Comparison of ENCODE assay signal across 9 mouse cellular contexts in genomic region chr11:87519260-87519659, GRCm38 (mm10). TPM values are rescaled to one million over a fixed set of nuclear protein-coding genes. Genes with fewer than 3 reads are reported as not detected.
A peak's percentile ranks its signal among the peaks of the same experiment; 100 is the strongest.
DNase-seq lines count a peak whose midpoint lies in the region; ATAC-seq and TF ChIP-seq lines count a peak whose summit lies in the region.
"Had no signal": no experiment of that assay in that cellular context is flagged by ENCODE, and none has a peak within 500 bp of the region (broad histone marks: within the 10 kb centered on the region; RNA-seq: fewer than 3 reads in every experiment).

No protein-coding gene starts in this region.

- 9% methylated on average over 2 of the region's 2 CpGs for WGBS in kidney, embryonic 16.5 days
- 5% methylated on average over 2 of the region's 2 CpGs for WGBS in midbrain, embryonic 15.5 days

- H3K4me1 ChIP-seq in kidney, embryonic 16.5 days (ENCODE audit: insufficient read depth, low read length): no peaks in the 10 kb centered on the region
- H3K4me1 ChIP-seq in E14TG2a.4 (replicated peaks; ENCODE audit: low read depth, low read length): no peaks in the 10 kb centered on the region
- H3K4me1 ChIP-seq in embryonic fibroblast, embryonic 13.5 days (ENCODE audit: control insufficient read depth, insufficient read depth, low read length): no peaks in the 10 kb centered on the region
- H3K4me1 ChIP-seq in midbrain, embryonic 15.5 days: no peaks in the 10 kb centered on the region

- no peak overlapping the region for H3K4me2 ChIP-seq in kidney, embryonic 16.5 days (replicated peaks; ENCODE audit: low read depth, low read length)
- H3K4me2 ChIP-seq in midbrain, embryonic 15.5 days: no peak overlapping the region

- no peaks in the 10 kb centered on the region for H3K27me3 ChIP-seq in kidney, embryonic 16.5 days (ENCODE audit: insufficient read depth, low read length)
- no peaks in the 10 kb centered on the region for H3K27me3 ChIP-seq in E14TG2a.4 (ENCODE audit: insufficient read depth, low read length)
- H3K27me3 ChIP-seq in midbrain, embryonic 15.5 days (replicated peaks): no peaks in the 10 kb centered on the region

- intact Hi-C loops in left cerebral cortex, postnatal 14 days (cut with DNase I): no loop called here

- H3K9ac ChIP-seq in kidney, embryonic 16.5 days (replicated peaks; ENCODE audit: low read length): no peak overlapping the region
- H3K9ac ChIP-seq in midbrain, embryonic 15.5 days: no peak overlapping the region

- no peak overlapping the region for H3K27ac ChIP-seq in kidney, embryonic 16.5 days (ENCODE audit: low read length)
- no peak overlapping the region for H3K27ac ChIP-seq in embryonic fibroblast, embryonic 13.5 days (ENCODE audit: insufficient read depth, low read length)
- H3K27ac ChIP-seq in midbrain, embryonic 15.5 days: no peak overlapping the region

- TF ChIP-seq POLR2A in embryonic fibroblast, embryonic 13.5 days (IDR thresholded peaks at IDR 0.05; ENCODE audit: low read depth, low read length): no peak

- peak; percentile 43 for TF ChIP-seq CTCF in E14TG2a.4 (conservative IDR thresholded peaks at IDR 0.05; ENCODE audit: low read length)
- peak; percentile 64; the same call in 1 of the 2 replicates for TF ChIP-seq CTCF in embryonic fibroblast, embryonic 13.5 days (IDR thresholded peaks at IDR 0.05; ENCODE audit: borderline replicate concordance, insufficient read depth, low read length)

- ATAC-seq in kidney, embryonic 16.5 days (ENCODE audit: low FRiP score, low TSS enrichment): no peak
- peak; percentile 96 for ATAC-seq in neutrophil, adult 5-6 weeks (ENCODE audit: extremely low read depth, insufficient number of reproducible peaks, low FRiP score, poor library complexity, severe bottlenecking)
- no peak for ATAC-seq in midbrain, embryonic 15.5 days (replicated peaks)

- no peaks in the 10 kb centered on the region for H3K36me3 ChIP-seq in kidney, embryonic 16.5 days (ENCODE audit: insufficient read depth, low read length)
- H3K36me3 ChIP-seq in E14TG2a.4 (ENCODE audit: insufficient read depth, low read length): peaks cover 43% of the 10 kb centered on the region
- H3K36me3 ChIP-seq in midbrain, embryonic 15.5 days (replicated peaks): no peaks in the 10 kb centered on the region

- H3K4me3 ChIP-seq in kidney, embryonic 16.5 days (ENCODE audit: low read length): no peak overlapping the region
- no peak overlapping the region for H3K4me3 ChIP-seq in E14TG2a.4 (replicated peaks; ENCODE audit: low read length)
- no peak overlapping the region for H3K4me3 ChIP-seq in embryonic fibroblast, embryonic 13.5 days (ENCODE audit: insufficient read depth, low read length)
- H3K4me3 ChIP-seq in midbrain, embryonic 15.5 days: no peak overlapping the region

- peak; percentile 27 for DNase-seq in kidney, adult 9 months
- peak; percentile 15 for DNase-seq in adrenal gland, postnatal 25 days
- DNase-seq in left cerebral cortex, postnatal 14 days (ENCODE audit: low spot score in 2 of 2): peak; percentile 6 to 15

- H3K9me3 ChIP-seq in kidney, embryonic 16.5 days (ENCODE audit: low read length): no peaks in the 10 kb centered on the region
- H3K9me3 ChIP-seq in E14TG2a.4 (ENCODE audit: low read length): no peaks in the 10 kb centered on the region
- H3K9me3 ChIP-seq in midbrain, embryonic 15.5 days: no peaks in the 10 kb centered on the region

RNA-seq across cellular contexts. Expression of gene Gm11492, which starts 47.2 kb away (rescaled TPM):
- polyA plus RNA-seq in kidney, embryonic 16.5 days (2015; fragmentation: Nextera tagmentation; extraction: Ambion mirVana): not detected in 2 replicates
- total RNA-seq in adrenal gland, postnatal 25 days (2021): not detected in 2 replicates
- not detected in 2 replicates for polyA plus RNA-seq in embryonic fibroblast, embryonic 13.5 days (2011; ENCODE audit: insufficient read length, low read depth, missing spikeins)
- total RNA-seq in left cerebral cortex, postnatal 14 days (2021): under 1 TPM in 1 of 2 experiments, not detected in 1; 0.17 TPM
- not detected in 2 replicates for total RNA-seq in neutrophil, adult 5-6 weeks (2017)
- polyA plus RNA-seq in midbrain, embryonic 15.5 days (2015; fragmentation: Nextera tagmentation; extraction: Ambion mirVana): not detected in 2 replicates
- polyA plus RNA-seq: heart, embryonic 16.5 days had no signal

RNA-seq across cellular contexts. Expression of gene Sept4, which starts 49.4 kb away (rescaled TPM):
- 70.6 and 77.8 TPM in 2 replicates for polyA plus RNA-seq in kidney, embryonic 16.5 days (2015; fragmentation: Nextera tagmentation; extraction: Ambion mirVana)
- 24.3 and 38.6 TPM in 2 replicates for total RNA-seq in adrenal gland, postnatal 25 days (2021)
- 2.9 and 3.6 TPM in 2 replicates for polyA plus RNA-seq in embryonic fibroblast, embryonic 13.5 days (2011; ENCODE audit: insufficient read length, low read depth, missing spikeins)
- total RNA-seq in left cerebral cortex, postnatal 14 days (2021): 100 to 1,000 TPM in 1 of 2 experiments, 10 to 100 TPM in 1; 95.3 to 109 TPM
- 1.4 and 1.5 TPM in 2 replicates for total RNA-seq in neutrophil, adult 5-6 weeks (2017)
- 28.2 and 28.4 TPM in 2 replicates for polyA plus RNA-seq in midbrain, embryonic 15.5 days (2015; fragmentation: Nextera tagmentation; extraction: Ambion mirVana)

Comparison
In these comparisons a context has a peak if more than half of its experiments do, and no peak if none do; other contexts are left out.
1. RNA of gene Sept4, which starts 49.4 kb away (total RNA-seq): 95.3 to 109 TPM in left cerebral cortex, postnatal 14 days and 24.3 to 38.6 TPM in adrenal gland, postnatal 25 days; 1.4 to 1.5 TPM in neutrophil, adult 5-6 weeks; every median in the first group is over 10 times any median in the second.
2. Peak in every context shown above with its lines, with median percentiles within 50 percentile points of each other: DNase-seq.